Mouse (Mus musculus) forebrain, embryonic 11.5 days (tissue): ENCODE data around the gene Ugt1a9. TPM values are rescaled to one million over a fixed set of nuclear protein-coding genes. Genes with fewer than 3 reads are reported as not detected.
A peak's percentile ranks its signal among the peaks of the same experiment; 100 is the strongest.
"Not testable (repeated sequence)": the region's sequence is repeated elsewhere in the genome, so short reads cannot be mapped to it uniquely, and the experiment has no call there.

ENCODE experiments used
- ATAC-seq: fragments of 200-750 bp; cut with Nextera tagmentation; replicated peaks from 2 replicates; pipeline ENCODE4 v1.8.0; 2017; ENCODE audit warnings: moderate TSS enrichment; ENCODE audit not compliant: low FRiP score
- DNase-seq: peaks from one replicate; pipeline ENCODE4 v3.0.0-alpha.2; 2017; ENCODE audit warnings: low spot score
- H3K27ac ChIP-seq: fragments of 300-500 bp; sonication (generic); 2 replicates; pipeline ENCODE4 v1.5.1; 2014; ENCODE audit warnings: low read depth, low read length
- H3K27me3 ChIP-seq: fragments of 300-500 bp; sonication (generic); 2 replicates; pipeline ENCODE4 v1.6.1; 2014; ENCODE audit warnings: mild to moderate bottlenecking, low read length, mixed read lengths; ENCODE audit not compliant: control insufficient read depth, insufficient read depth
- H3K36me3 ChIP-seq: fragments of 300-500 bp; sonication (generic); 2 replicates; pipeline ENCODE4 v1.6.1; 2014; ENCODE audit warnings: mild to moderate bottlenecking, low read length, moderate library complexity, mixed read lengths; ENCODE audit not compliant: control insufficient read depth, insufficient read depth
- H3K4me1 ChIP-seq: fragments of 300-500 bp; sonication (generic); replicated peaks from 2 replicates; pipeline ENCODE4 v1.6.1; 2014; ENCODE audit warnings: low read length, mixed read lengths; ENCODE audit not compliant: control insufficient read depth, insufficient read depth
- H3K4me2 ChIP-seq: fragments of 300-500 bp; sonication (generic); 2 replicates; pipeline ENCODE4 v1.6.1; 2014; ENCODE audit warnings: low read depth, mild to moderate bottlenecking, low read length, moderate library complexity, mixed read lengths; ENCODE audit not compliant: severe bottlenecking
- H3K4me3 ChIP-seq: fragments of 300-500 bp; sonication (generic); 2 replicates; pipeline ENCODE4 v1.5.1; 2014; ENCODE audit warnings: low read depth, low read length
- H3K9ac ChIP-seq: fragments of 300-500 bp; sonication (generic); 2 replicates; pipeline ENCODE4 v1.6.1; 2014; ENCODE audit warnings: low read length
- H3K9me3 ChIP-seq: fragments of 300-500 bp; sonication (generic); 2 replicates; pipeline ENCODE4 v1.6.1; 2016; ENCODE audit warnings: low read length, mixed read lengths; ENCODE audit not compliant: control insufficient read depth
- WGBS: fragments of 180-500 bp; shearing (Covaris S2); extraction: QIAGEN DNeasy Blood & Tissue Kit; methylation state at CpG from one replicate; pipeline ENCODE4 v1.1.7; 2014; 5-methylcytosine and 5-hydroxymethylcytosine counted together
- polyA plus RNA-seq: library from polyadenylated mRNA; unstranded; fragments of >200 nt; fragmentation: Nextera tagmentation; extraction: Ambion mirVana; gene quantifications from 2 replicates; pipeline ENCODE4 v1.2.1, GENCODE M21; 2014

The Ugt1a9 gene
- polyA plus RNA-seq, 1 experiment from 2014 or later = not detected

- ATAC-seq (no peak), DNase-seq (peak; percentile 53)
- no peak overlapping the region for H3K4me2 ChIP-seq
- H3K27me3 ChIP-seq = no peaks in the 10 kb centered on the region
- no peak overlapping the region for H3K27ac ChIP-seq
- H3K4me1 ChIP-seq = no peaks in the 10 kb centered on the region
- H3K9ac ChIP-seq = no peak overlapping the region
- H3K9me3 ChIP-seq = peaks cover 42% of the 10 kb centered on the region
- H3K36me3 ChIP-seq = no peaks in the 10 kb centered on the region
- no peak overlapping the region for H3K4me3 ChIP-seq
- 79% methylated on average over 2 of the region's 2 CpGs for WGBS
Observed at GRCm38 (mm10) chr1:88224029-88224776, 153.6 kb downstream of the Ugt1a9 start.

GRCm38 (mm10) chr1:88225301-88225700 is 154.7 kb downstream of the Ugt1a9 start:
- H3K9ac ChIP-seq, H3K36me3 ChIP-seq, DNase-seq, H3K4me3 ChIP-seq, H3K4me2 ChIP-seq, H3K27ac ChIP-seq, H3K4me1 ChIP-seq, ATAC-seq, H3K27me3 ChIP-seq: not testable (repeated sequence)
- 39% methylated on average over 2 of the region's 2 CpGs for whole genome bisulfite sequencing
- H3K9me3 ChIP-seq = peaks cover 53% of the 10 kb centered on the region

- Histone ChIP-seq H3K36me3 (no peaks in the 10 kb centered on the region), H3K9me3 (peaks cover 58% of the 10 kb centered on the region), H3K4me2 (no peak overlapping the region), H3K4me1 (no peaks in the 10 kb centered on the region), H3K4me3 (no peak overlapping the region), H3K27ac (no peak overlapping the region), H3K9ac (no peak overlapping the region), H3K27me3 (no peaks in the 10 kb centered on the region)
- ATAC-seq (no peak), DNase-seq (no peak)
Observed at GRCm38 (mm10) chr1:88225741-88226140, 155.1 kb downstream of the Ugt1a9 start.

- ATAC-seq = no peak
- Histone ChIP-seq H3K27me3 (no peaks in the 10 kb centered on the region), H3K4me3 (no peak within 1 kb of the TSS), H3K9me3 (peaks cover 69% of the 10 kb centered on the region), H3K36me3 (no peaks in the 10 kb centered on the region), H3K27ac (no peak within 1 kb of the TSS), H3K4me1 (no peaks in the 10 kb centered on the region), H3K4me2 (no peak within 1 kb of the TSS), H3K9ac (no peak within 1 kb of the TSS)
- 59% methylated on average over 5 of the region's 5 CpGs for WGBS
- DNase-seq = peak; percentile 55
Observed at GRCm38 (mm10) chr1:88226670-88227379, 156.2 kb downstream of the Ugt1a9 start, which contains the start of gene Mroh2a. Mroh2a (plus strand) TSS chr1:88226986.

GRCm38 (mm10) chr1:88227482-88227881 is 156.9 kb downstream of the Ugt1a9 start:
- ATAC-seq = no peak
- DNase-seq = peak; percentile 51
- Histone ChIP-seq H3K9ac (no peak overlapping the region), H3K4me1 (no peaks in the 10 kb centered on the region), H3K36me3 (no peaks in the 10 kb centered on the region), H3K4me2 (no peak overlapping the region), H3K27me3 (no peaks in the 10 kb centered on the region), H3K4me3 (no peak overlapping the region), H3K9me3 (peaks cover 72% of the 10 kb centered on the region), H3K27ac (no peak overlapping the region)
- WGBS = 64% methylated on average over 2 of the region's 2 CpGs

- Histone ChIP-seq H3K4me2 (no peak overlapping the region), H3K4me1 (no peaks in the 10 kb centered on the region), H3K27me3 (no peaks in the 10 kb centered on the region), H3K4me3 (no peak overlapping the region), H3K9me3 (peaks cover 78% of the 10 kb centered on the region), H3K9ac (no peak overlapping the region), H3K36me3 (no peaks in the 10 kb centered on the region), H3K27ac (no peak overlapping the region)
- DNase-seq = peak; percentile 53
- ATAC-seq = no peak
- WGBS = 71% methylated on average over 7 of the region's 7 CpGs
Observed at GRCm38 (mm10) chr1:88228121-88228520, 157.5 kb downstream of the Ugt1a9 start.

GRCm38 (mm10) chr1:88229566-88229965 is 159.0 kb downstream of the Ugt1a9 start:
- Histone ChIP-seq H3K27ac (no peak overlapping the region), H3K9me3 (peaks cover 92% of the 10 kb centered on the region), H3K27me3 (no peaks in the 10 kb centered on the region), H3K9ac (no peak overlapping the region), H3K4me2 (no peak overlapping the region), H3K36me3 (no peaks in the 10 kb centered on the region), H3K4me3 (no peak overlapping the region), H3K4me1 (no peaks in the 10 kb centered on the region)
- WGBS = 82% methylated on average over 3 of the region's 3 CpGs
- DNase-seq (peak; percentile 51), ATAC-seq (no peak)

- no peak for ATAC-seq
- 84% methylated on average over 5 of the region's 5 CpGs for WGBS
Observed at GRCm38 (mm10) chr1:88229986-88230385, 159.4 kb downstream of the Ugt1a9 start.

More at GRCm38 (mm10) chr1:88229986-88230385, 159.4 kb downstream of the Ugt1a9 start:
- DNase-seq = peak; percentile 63
- H3K4me2 ChIP-seq = no peak overlapping the region
- H3K36me3 ChIP-seq = no peaks in the 10 kb centered on the region
- no peaks in the 10 kb centered on the region for H3K27me3 ChIP-seq
- peaks cover 97% of the 10 kb centered on the region for H3K9me3 ChIP-seq
- H3K4me3 ChIP-seq = no peak overlapping the region
- H3K27ac ChIP-seq = no peak overlapping the region
- H3K4me1 ChIP-seq = no peaks in the 10 kb centered on the region
- no peak overlapping the region for H3K9ac ChIP-seq
